Mouse (Mus musculus) heart, adult 10 weeks (tissue): ENCODE results near the gene Oas3. TPM values are rescaled to one million over a fixed set of nuclear protein-coding genes. Genes with fewer than 3 reads are reported as not detected.

Source experiments
- polyA plus RNA-seq: library from polyadenylated mRNA; stranded (reverse); fragments of 350-450 nt; fragmentation: Illumina TruSeq; extraction: RNeasy Lipid Tissue Mini Kit (QIAGEN cat#74804); gene quantifications from one replicate; pipeline ENCODE4 v1.2.3, GENCODE M21; 2014; ENCODE audit warnings: low read depth, low replicate concordance

Oas3 gene
- polyA plus RNA-seq: 0.37 TPM

DNA sequence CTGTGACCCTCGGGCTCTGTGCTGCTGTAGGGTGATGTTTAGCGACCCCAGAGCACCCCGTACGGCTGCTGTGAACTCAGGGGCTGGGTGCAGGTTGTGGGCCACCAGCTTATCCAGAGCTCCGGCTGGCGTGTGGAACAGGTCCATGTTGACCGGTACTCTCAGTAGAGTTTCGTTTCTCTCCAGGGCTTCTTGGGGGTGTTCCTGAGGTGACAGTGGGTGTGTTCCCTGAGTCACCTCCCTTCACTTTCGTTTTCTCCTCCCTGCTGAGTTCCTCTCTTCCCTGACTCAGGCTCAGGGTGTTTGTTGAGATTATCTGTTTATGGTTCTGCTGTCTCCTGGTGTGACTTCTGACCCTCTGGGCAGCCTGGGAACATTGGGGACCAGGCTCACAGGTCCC, at the start of gene Oas3:
TSS of gene Oas3 (minus strand) at position 184 of the 400 bp plus-strand sequence.

GRCm38 (mm10) chr5:120811951-120812819, 34.7 kb upstream of the Oas3 start, which contains the start of gene Oas1c:
Gene Oas1c, minus strand, starts transcription at chr5:120812514.

GRCm38 (mm10) chr5:120795480-120796034, 18.1 kb upstream of the Oas3 start, which contains the start of gene Oas1e:
Gene Oas1e, minus strand, starts transcription at chr5:120795530.

DNA sequence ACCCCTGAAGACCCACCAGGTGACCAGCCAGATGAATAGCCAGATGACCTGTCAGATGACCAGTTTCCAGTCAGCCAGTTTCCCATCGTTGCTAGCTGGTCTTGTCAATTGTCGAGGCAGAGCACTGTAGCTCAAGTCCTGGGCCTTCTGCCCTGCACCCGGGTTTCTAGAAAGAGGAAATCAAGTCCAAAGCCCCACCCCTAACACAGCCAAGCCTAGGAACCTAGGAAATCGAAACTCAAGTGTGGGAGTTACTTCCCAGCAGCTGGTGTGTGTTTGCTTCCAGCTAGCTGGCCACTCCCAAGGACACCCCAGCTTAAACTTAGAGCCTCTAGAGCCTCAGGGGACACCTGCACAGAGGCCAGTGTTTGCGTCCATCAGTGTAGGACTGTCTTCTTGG, 27.8 kb downstream of the Oas3 start, which contains the start of gene Oas2:
TSS of gene Oas2 (minus strand) at position 166 of the 400 bp plus-strand sequence.

DNA sequence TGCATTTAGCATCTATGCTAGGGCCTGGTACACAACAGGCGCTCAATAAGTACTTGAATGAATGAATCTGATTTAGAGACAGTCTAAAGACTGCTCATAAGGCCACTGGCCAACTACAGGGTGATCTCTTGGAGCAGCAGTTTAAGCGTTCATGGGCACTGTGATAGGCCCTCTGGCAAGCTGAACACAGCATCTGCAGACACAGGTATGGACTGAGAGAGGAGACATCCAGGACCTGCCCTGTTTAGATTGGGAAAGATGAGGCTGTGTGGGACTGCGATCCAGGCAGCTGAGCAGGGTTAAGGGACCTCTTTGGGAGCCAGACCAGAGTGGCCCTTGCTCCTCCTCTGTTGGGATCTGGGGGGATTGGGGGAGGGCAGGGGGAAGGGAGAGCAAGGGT, 65.6 kb downstream of the Oas3 start, which contains the start of gene Dtx1:
TSS of gene Dtx1 (minus strand) at position 101 of the 400 bp plus-strand sequence.

Other genes with a start within 250 kb of the Oas3 start
- gene Tpcn1, start 189.0 kb downstream of the Oas3 start, polyA plus RNA-seq: 24.0 TPM
- gene Iqcd, start 188.6 kb downstream of the Oas3 start, polyA plus RNA-seq: not detected
- 13.1 TPM for gene Rita1, start 165.1 kb downstream of the Oas3 start, polyA plus RNA-seq
- 15.9 TPM for gene Ddx54, start 164.9 kb downstream of the Oas3 start, polyA plus RNA-seq
- gene Cfap73, start 143.4 kb downstream of the Oas3 start, polyA plus RNA-seq: not detected
- gene Rasal1, start 128.8 kb downstream of the Oas3 start, polyA plus RNA-seq: not detected
- gene Dtx1, start 65.7 kb downstream of the Oas3 start, polyA plus RNA-seq: 0.73 TPM
- 8.4 TPM for gene Oas2, start 27.8 kb downstream of the Oas3 start, polyA plus RNA-seq
- gene Oas1e, start 17.9 kb upstream of the Oas3 start, polyA plus RNA-seq: not detected
- gene Oas1c, start 34.9 kb upstream of the Oas3 start, polyA plus RNA-seq: 0.71 TPM
- gene Oas1f, start 69.7 kb upstream of the Oas3 start, polyA plus RNA-seq: not detected
- gene Oas1h, start 83.8 kb upstream of the Oas3 start, polyA plus RNA-seq: not detected
- gene Oas1g, start 110.0 kb upstream of the Oas3 start, polyA plus RNA-seq: 2.9 TPM
- gene Oas1a, start 129.9 kb upstream of the Oas3 start, polyA plus RNA-seq: 3.8 TPM
- gene Oas1d, start 136.9 kb upstream of the Oas3 start, polyA plus RNA-seq: not detected
- not detected for gene Rph3a, start 232.4 kb upstream of the Oas3 start, polyA plus RNA-seq